Mouse (Mus musculus) inflammation-experienced regulatory T-cells, adult 16 weeks (primary cell): ENCODE results near the gene Mymx. TPM values are rescaled to one million over a fixed set of nuclear protein-coding genes. Genes with fewer than 3 reads are reported as not detected.

ENCODE experiments used
- polyA plus RNA-seq: library from polyadenylated mRNA; unstranded; fragments of 100-300 nt; shearing (Covaris generic); gene quantifications from one replicate; pipeline ENCODE4 v1.2.1, GENCODE M21; 2017

Mymx gene
- polyA plus RNA-seq, result not detected

GRCm38 (mm10) chr17:45601877-45602304, at the start of gene Mymx:
Gene Mymx, minus strand, starts transcription at chr17:45602102.

GRCm38 (mm10) chr17:45599446-45600242, 2.3 kb downstream of the Mymx start, which contains the start of gene Slc29a1:
Gene Slc29a1, minus strand, starts transcription at chr17:45599606.

GRCm38 (mm10) chr17:45573087-45573779, 28.7 kb downstream of the Mymx start, which contains the start of gene Hsp90ab1:
Gene Hsp90ab1, minus strand, starts transcription at chr17:45573271.

GRCm38 (mm10) chr17:45563655-45564530, 38.0 kb downstream of the Mymx start, which contains the start of gene Slc35b2:
Gene Slc35b2, plus strand, starts transcription at chr17:45563874.

GRCm38 (mm10) chr17:45555452-45556106, 46.3 kb downstream of the Mymx start, which contains the start of gene Nfkbie:
Gene Nfkbie, plus strand, starts transcription at chr17:45555703.

Other genes with a start within 250 kb of the Mymx start
- gene Cdc5l, start 168.4 kb downstream of the Mymx start, polyA plus RNA-seq, result 90.5 TPM
- 0.96 TPM for gene Spats1, start 126.7 kb downstream of the Mymx start, polyA plus RNA-seq
- 15.1 TPM for gene Aars2, start 95.3 kb downstream of the Mymx start, polyA plus RNA-seq
- not detected for gene Tcte1, start 78.7 kb downstream of the Mymx start, polyA plus RNA-seq
- not detected for gene Tmem151b, start 52.4 kb downstream of the Mymx start, polyA plus RNA-seq
- 100 TPM for gene Nfkbie, start 46.4 kb downstream of the Mymx start, polyA plus RNA-seq
- 98.6 TPM for gene Slc35b2, start 38.2 kb downstream of the Mymx start, polyA plus RNA-seq
- gene Hsp90ab1, start 28.8 kb downstream of the Mymx start, polyA plus RNA-seq, result 879 TPM
- gene Slc29a1, start 2.5 kb downstream of the Mymx start, polyA plus RNA-seq, result 165 TPM
- 0.55 TPM for gene Capn11, start 57.2 kb upstream of the Mymx start, polyA plus RNA-seq
- 79.1 TPM for gene Mrpl14, start 84.2 kb upstream of the Mymx start, polyA plus RNA-seq
- 14.5 TPM for gene Tmem63b, start 84.8 kb upstream of the Mymx start, polyA plus RNA-seq
- gene 1600014C23Rik, start 131.7 kb upstream of the Mymx start, polyA plus RNA-seq, result not detected